Mouse (Mus musculus) erythroblast, embryonic 14.5 days (primary cell): ENCODE measurements around the gene Nkg7.

Experiments
- GATA1 ChIP-seq: IDR thresholded peaks from 2 replicates; pipeline ENCODE4 v1.6.1; 2012; ENCODE audit warnings: low read length, inconsistent platforms, mixed read lengths
- TAL1 ChIP-seq: IDR thresholded peaks from 3 replicates; pipeline ENCODE4 v1.6.1; 2012; ENCODE audit warnings: low read length, inconsistent platforms, mixed read lengths

DNA sequence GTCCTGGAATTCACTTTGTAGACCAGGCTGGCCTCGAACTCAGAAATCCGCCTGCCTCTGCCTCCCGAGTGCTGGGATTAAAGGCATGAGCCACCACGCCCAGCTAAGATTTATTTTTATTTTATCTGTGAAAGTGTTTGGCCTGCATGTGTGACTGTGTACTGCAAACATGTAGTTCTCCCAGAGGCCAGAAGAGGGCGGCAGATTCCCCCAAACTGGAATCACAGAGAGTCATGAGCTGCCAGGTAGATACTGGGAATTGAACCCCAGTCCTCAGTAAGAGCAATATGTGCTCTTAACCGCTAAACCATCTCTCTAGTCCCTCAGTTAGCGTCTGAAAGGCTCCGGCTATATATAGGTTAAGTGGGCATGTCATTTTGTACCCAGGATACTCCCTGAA is 33.5 kb downstream of the Nkg7 start:
- TF ChIP-seq TAL1 (no peak), GATA1 (no peak)
